Mouse (Mus musculus) T-helper 17 cell (primary cell): ENCODE measurements around the gene Hyou1.

Experiments used
- in situ Hi-C, 2 experiments: fragments of 300-600 bp; cut with MboI, MseI; formaldehyde crosslinking; loops; 1 replicate in 1 of 2; 2 replicates in 1 of 2; pipeline ENCODE4 v1.15.1; 2025; ENCODE audit warnings: high pct_unique_total_duplicates in 2 of 2

Gene Hyou1

GRCm38 (mm10) chr9:44399795-44400114, 20.5 kb downstream of the Hyou1 start:
- in situ Hi-C loops = loop anchor here (5.0 to 25.0 kb wide), 3 partner anchors 57 to 1685 kb away; partner anchors contain the start of gene Hmbs (in 2 of the 2)

DNA sequence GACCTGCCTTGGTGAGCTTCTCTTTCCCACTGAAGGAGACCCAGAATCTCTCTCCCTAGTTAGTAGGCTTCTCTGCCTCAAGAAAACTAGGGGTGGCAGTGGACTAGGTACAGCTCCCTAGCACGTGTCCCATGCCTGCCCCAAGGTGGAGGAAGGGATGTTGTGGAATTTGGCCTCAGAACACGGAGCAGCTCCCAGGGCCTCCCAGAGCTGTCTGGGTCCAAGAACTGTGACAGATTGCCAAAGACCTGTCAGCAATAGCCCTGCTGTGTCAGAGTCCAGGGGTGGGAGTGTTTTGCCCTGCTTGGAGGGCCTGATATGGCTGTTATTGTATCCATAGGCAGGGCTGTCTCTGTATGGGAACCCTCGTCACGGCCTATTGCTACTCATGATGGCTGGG, 21.8 kb downstream of the Hyou1 start:
- in situ Hi-C loops = loop anchor here in 1 of 2 experiments (25.0 kb wide), 1 partner anchor 1139 kb away; no protein-coding TSS in a partner anchor

DNA sequence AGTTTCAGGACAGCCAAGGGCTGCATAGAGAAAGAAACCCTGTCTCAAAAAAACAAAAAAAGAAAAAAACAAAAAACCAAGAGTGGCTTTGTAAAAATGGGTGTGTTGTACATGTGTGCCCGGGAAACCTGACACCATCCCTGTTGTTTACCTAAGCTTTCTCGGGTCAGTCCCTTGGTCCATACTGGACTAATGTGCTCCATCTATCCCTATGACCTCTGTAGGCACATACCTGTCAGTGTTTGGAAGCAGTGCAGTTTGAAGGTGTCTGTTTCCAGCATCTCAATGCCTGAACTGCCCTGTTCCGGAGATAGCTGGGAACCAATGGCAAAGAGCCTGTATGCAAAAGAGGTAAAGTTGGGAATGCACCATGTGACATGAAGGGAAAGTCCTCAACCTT, 25.7 kb downstream of the Hyou1 start:
- in situ Hi-C loops = loop anchor here in 1 of 2 experiments (25.0 kb wide), 1 partner anchor 1143 kb away; no protein-coding TSS in a partner anchor

DNA sequence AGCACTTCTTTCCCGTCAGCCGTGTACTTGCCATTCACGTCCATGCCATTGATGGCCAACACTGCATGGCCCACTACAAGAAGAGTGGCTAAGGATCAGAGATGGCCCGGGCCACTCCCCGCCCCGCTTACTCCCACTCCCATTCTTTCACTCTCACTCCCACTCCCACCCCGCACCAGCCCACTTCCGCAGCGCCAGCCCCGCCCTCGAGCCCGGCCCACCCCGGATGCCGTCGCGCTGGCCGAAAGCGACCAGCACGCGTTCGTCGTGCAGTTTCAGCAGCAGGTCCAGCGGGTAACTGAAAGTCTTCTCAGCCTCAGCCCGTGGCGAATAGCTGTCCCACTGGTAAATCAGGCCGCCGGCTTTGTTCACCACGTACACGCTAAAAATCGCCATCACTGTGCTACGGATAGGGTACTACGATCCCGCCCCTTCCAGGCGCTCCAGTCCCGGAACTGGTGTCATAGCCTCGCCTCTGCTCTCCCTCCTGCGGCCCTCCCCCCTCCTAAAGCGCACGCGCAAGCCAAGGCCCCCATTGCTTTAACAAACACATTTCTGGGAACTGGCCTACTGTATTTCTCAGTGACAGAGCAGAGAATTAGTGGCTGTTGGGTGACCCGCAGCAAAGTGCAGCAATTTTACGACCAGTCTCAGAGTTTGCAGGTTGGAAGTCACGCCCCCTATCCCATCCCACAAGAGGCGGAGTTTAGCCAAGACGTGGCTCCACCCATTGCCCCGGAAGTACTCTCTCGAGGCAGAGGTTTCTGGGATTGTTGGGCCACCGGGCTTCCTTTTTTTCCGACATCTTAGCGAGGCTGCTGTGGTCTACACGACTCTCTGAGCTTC, 27.8 kb downstream of the Hyou1 start, which contains the start of the genes Rps25 and Trappc4:
TSS of gene Rps25 (plus strand) at position 234 of the 846 bp plus-strand sequence.
TSS of gene Trappc4 (minus strand) at position 695 of the 846 bp plus-strand sequence.
- in situ Hi-C loops = loop anchor here in 1 of 2 experiments (25.0 kb wide), 1 partner anchor 1145 kb away; no protein-coding TSS in a partner anchor

DNA sequence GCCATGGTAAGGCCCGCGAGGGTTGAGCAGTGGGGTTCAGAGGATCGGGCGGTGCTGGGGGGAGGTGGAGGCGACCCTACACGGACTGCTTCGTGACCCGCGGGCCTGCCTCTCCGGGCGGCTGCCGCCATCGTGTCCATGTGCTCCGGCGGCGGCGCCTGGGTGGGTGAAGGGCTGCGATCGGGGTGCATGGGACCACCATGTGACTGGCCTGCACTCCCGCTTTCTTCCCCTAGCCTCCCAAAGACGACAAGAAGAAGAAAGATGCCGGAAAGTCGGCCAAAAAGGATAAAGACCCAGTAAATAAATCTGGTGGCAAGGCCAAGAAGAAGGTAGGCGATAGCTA, 28.4 kb downstream of the Hyou1 start:
- in situ Hi-C loops = loop anchor here in 1 of 2 experiments (25.0 kb wide), 1 partner anchor 1145 kb away; no protein-coding TSS in a partner anchor

DNA sequence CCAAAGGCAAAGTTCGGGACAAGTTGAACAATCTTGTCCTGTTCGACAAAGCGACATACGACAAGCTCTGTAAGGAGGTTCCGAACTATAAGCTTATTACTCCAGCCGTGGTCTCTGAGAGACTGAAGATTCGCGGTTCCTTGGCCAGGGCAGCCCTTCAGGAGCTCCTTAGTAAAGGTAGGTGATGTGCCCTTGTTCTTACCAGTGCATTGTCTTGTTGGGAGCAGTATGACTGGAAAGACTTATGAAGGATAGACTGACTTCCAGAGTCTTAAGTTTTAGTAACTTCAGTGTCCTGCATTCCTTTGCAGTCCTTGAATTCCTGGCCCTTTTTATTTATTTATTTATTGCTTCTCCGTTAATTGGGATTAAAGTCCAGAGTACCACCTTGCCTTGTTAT, 29.4 kb downstream of the Hyou1 start:
- in situ Hi-C loops = loop anchor here in 1 of 2 experiments (25.0 kb wide), 1 partner anchor 1146 kb away; no protein-coding TSS in a partner anchor

GRCm38 (mm10) chr9:44410647-44411336, 31.5 kb downstream of the Hyou1 start:
- in situ Hi-C loops = loop anchor here in 1 of 2 experiments (25.0 kb wide), 1 partner anchor 1148 kb away; no protein-coding TSS in a partner anchor

- in situ Hi-C loops = loop anchor here in 1 of 2 experiments (25.0 kb wide), 1 partner anchor 1149 kb away; no protein-coding TSS in a partner anchor
Measured at GRCm38 (mm10) chr9:44411601-44412130, 32.4 kb downstream of the Hyou1 start.

- in situ Hi-C loops = loop anchor here in 1 of 2 experiments (25.0 kb wide), 1 partner anchor 1150 kb away; no protein-coding TSS in a partner anchor
Measured at GRCm38 (mm10) chr9:44412306-44412705, 33.0 kb downstream of the Hyou1 start.

DNA sequence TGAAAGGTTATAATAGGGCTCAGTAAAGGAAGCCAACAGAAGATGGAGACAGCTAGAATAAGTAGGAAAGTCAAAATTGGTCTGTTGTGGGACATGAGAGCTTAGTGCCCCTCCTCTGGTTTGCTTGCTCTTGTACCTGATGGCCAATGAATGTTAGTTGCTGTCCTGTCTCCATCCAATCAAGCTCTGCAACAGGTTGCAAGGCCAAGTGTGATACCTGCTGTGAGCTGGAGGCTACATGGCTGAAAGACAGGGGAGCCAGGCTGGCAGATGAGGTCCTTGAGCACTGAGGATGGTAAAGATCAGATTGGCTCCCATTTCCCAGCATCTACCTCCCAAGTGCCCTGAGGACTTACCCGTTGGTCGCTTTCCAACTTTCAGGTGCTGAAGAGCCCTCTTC, 33.5 kb downstream of the Hyou1 start:
- in situ Hi-C loops = loop anchor here in 1 of 2 experiments (25.0 kb wide), 1 partner anchor 1150 kb away; no protein-coding TSS in a partner anchor

- in situ Hi-C loops = loop anchor here in 1 of 2 experiments (25.0 kb wide), 1 partner anchor 1155 kb away; no protein-coding TSS in a partner anchor
Measured at GRCm38 (mm10) chr9:44417156-44417891, 38.0 kb downstream of the Hyou1 start.

DNA sequence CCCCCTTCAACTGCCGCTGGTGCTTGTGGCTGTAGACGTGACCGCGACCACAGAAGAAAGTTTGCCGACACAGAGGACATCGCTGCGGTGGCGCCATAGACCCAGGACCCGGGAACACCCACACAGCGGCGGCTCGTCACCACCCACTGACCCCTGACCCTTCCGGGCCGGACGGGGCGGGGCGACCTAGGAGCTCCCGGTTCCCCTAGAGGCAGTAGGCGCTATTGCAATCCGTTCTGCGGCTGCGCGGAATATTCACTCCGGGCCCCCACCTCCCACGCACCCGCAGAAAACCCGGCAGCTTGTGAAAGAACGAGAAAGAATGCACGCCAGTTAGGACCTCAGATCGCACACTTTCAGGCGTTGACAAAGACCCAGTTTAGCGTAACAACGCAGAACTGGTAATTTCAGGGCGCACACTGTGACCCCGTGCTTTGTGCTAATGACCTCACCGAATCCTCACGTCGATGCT, 38.6 kb downstream of the Hyou1 start:
- in situ Hi-C loops = loop anchor here in 1 of 2 experiments (25.0 kb wide), 1 partner anchor 1156 kb away; no protein-coding TSS in a partner anchor

DNA sequence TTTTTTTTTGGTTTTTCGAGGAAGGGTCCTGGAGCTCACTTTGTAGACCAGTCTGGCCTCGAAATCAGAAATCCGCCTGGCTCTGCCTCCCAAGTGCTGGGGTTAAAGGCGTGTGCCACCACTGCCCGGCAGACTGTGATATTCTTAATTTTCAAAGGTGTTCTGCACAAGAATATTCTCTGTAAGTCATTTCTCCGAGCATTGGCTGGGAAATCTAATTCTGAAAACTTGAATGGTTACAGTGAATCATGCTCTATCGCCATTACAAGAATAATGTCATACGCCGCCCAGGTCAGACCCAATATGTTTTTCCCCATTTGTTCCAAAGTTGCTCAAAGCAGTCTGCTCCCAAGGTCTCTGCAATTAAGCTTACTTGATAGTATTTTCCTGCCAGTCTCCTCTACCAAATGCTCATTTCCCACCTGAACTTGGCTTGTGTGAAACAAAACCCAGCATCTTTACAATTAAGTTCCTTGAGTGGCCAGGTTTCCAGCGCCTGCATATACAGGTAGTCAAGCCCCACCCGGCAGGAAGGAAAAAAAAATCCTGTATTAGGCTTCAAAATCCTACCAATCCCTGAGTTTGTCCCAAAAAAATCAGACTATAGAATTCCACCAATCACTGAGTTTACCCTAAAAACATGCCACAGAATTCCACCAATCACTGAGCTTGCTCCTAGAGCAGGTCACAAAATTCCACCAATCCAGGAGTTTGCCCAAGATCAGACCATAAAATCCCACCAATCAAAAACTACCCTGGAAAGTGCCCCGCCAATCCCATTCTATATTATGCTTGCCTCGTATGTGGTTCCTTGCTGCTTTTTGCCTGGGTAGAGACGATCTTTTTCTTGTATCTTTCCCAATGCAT, 39.5 kb downstream of the Hyou1 start, which contains the start of gene Ccdc84:
TSS of gene Ccdc84 (minus strand) at position 51 of the 867 bp plus-strand sequence.
- in situ Hi-C loops = loop anchor here in 1 of 2 experiments (25.0 kb wide), 1 partner anchor 1156 kb away; no protein-coding TSS in a partner anchor

GRCm38 (mm10) chr9:44419730-44420129, 40.4 kb downstream of the Hyou1 start:
- in situ Hi-C loops = loop anchor here in 1 of 2 experiments (25.0 kb wide), 1 partner anchor 1157 kb away; no protein-coding TSS in a partner anchor

DNA sequence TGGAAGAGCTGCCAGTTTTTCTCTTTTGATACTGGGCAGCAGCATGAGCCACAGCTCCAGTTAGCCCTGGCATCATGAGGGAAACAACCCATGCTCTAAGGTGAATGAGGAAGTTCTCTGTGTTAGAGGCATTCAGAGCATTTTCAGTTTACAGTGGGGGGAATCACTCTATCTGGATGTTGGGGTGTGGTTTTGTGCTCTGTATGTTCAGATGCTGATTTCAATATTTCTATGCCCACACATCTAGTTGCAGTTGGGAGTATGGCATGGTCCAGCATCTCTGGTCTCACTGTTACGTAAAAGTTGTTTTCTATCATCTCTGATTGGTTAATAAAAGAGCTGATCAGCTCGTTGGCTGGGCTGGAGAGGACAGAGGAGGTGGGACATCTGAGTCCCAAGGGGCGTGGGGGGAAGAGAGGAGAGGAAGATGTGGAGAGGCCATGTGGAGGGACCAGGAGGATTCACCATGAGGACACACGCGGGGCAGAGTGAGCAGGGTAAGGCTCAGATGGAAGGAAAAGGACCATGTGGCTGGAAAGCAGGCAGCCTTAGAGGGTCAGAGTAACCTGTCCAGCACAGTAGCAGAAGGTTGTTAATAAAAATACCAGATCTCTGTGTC, 41.1 kb downstream of the Hyou1 start:
- in situ Hi-C loops = loop anchor here in 1 of 2 experiments (25.0 kb wide), 1 partner anchor 1158 kb away; no protein-coding TSS in a partner anchor

GRCm38 (mm10) chr9:44423576-44423975, 44.3 kb downstream of the Hyou1 start:
- in situ Hi-C loops = loop anchor here in 1 of 2 experiments (25.0 kb wide), 1 partner anchor 1161 kb away; no protein-coding TSS in a partner anchor

DNA sequence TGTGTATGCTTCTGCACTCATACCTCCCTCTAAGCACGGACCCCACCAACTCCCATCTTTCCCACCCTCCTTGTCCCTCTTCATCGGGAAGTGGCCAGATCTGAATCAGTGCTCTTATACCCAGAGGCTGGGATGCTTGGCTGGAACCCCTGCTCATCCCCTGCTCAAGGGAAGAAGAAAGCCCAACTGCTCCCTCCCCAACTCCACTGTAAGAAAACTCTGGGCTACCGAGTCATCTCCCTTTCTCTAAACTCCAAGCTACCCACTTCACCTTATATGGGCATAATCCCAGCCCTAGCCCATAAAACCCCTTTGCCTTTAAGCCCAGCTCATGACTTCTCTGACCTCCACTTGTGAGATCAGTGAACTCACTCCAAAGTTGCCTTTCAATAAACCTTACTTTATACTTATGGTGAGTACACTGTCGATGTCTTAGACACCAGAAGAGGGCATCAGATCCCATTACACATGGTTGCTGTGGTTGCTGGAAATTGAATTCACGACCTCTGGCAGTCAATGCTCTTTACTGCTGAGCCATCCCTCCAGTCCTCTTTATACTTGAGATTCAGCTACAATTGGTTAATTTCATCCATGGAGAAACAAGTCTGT, 53.4 kb downstream of the Hyou1 start:
- in situ Hi-C loops = no loop called here

DNA sequence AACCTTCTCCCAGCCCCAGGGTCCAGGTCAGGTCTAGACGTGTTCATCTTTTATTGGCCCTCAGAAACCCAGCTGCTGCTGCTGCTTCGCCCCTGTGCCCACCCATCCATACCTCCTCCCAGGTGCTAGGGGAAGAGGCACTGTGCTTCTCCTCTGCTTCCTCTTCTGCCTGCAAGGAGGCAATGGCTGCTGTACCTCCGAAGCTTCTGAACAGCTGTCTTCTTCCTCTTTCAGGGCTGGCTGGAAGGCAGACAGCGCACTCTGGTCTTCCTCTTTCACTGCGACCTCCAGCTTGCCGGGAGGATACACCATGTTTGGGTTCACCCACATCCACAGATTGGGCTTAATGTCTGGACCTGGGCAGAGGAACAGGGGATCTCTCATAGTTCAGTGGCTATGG, 56.5 kb downstream of the Hyou1 start:
- in situ Hi-C loops = no loop called here
